Mouse (Mus musculus): ENCODE measurements around the gene Cwc22.

Cwc22 gene

DNA sequence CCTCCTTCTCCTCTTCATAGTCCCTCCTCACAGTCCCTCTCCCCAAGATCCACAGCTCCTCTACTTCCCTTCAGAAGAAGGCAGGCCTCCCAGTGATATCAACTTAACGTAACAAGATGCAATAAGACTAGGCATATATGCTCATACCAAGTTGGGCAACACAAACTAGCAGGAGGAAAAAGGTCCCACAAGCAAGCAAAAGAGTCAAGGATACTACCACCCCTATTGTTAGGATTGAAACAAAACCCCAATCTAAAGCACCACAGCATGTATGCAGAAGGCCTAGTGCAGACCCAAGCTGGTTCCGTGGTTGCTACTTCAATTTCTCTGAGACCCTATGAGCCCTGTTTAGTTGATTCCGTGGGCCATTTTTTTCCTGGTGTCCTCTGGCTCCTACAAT is 61.7 kb downstream of the Cwc22 start:
- TF ChIP-seq GATA4 (IDR thresholded peaks at IDR 0.05; ENCODE audit: insufficient replicate concordance, low read length), result no peak

DNA sequence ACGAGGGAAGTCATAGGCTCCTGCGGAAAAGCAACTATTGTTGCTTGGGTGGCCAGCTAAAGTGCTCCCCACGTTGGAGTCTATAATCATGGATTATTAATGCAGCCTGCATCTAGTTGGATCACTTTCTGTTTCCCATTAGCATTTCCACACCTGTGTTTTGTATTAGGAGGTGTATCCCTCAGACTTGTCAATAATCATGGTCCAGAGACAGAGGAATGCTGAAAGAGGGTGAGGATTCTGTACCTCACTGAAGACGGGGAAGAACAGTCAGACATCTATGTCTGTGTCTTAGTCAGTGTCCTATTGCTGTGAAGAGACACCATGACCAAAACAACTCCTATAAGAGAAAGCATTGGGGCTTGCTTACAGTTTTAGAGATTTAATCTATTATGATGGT is 63.2 kb downstream of the Cwc22 start:
- TF ChIP-seq GATA4 (IDR thresholded peaks at IDR 0.05; ENCODE audit: insufficient replicate concordance, low read length), result no peak

DNA sequence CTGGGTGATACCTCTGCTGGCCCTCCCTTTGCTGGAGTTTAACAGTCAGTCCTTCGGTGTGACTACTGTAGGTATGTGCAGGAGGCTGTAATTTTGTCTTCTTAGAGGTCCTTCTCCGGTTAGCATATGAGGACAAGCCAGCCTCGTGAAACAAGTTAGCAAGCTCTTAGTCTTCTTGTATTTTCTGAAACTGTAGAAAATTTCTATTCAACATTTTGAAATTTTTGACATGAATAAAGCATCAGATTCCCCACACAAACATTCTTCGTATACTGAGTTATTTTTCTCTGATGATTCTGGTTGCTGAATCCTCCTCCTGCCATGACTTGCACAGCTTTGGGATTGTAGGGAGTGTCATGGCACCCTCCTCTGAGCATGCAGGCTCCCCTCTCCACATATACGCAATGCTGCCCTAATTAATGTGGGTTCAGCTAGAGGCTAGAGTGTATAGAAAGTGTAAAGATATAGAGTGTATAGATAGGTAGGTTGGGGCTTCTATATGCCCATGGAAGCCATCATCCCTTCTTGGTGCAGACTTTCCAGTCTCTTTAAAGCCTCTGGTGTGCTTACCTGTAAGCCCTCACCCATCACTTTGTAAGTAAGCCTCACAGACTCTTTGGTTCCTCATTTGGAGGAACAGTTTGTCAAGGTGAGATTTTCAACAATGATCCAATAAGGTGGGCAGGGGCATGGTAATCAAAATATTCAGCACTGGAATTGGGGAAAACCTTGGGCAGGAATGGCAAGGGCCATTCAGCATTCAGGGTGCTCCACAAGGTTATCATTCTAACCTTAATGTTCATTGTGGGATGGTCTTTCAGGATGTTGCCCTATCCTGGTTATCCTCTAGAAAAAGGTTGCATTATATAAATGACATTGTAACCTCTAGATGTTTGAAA is 64.6 kb downstream of the Cwc22 start:
- no peak for TF ChIP-seq GATA4 (IDR thresholded peaks at IDR 0.05; ENCODE audit: insufficient replicate concordance, low read length)

DNA sequence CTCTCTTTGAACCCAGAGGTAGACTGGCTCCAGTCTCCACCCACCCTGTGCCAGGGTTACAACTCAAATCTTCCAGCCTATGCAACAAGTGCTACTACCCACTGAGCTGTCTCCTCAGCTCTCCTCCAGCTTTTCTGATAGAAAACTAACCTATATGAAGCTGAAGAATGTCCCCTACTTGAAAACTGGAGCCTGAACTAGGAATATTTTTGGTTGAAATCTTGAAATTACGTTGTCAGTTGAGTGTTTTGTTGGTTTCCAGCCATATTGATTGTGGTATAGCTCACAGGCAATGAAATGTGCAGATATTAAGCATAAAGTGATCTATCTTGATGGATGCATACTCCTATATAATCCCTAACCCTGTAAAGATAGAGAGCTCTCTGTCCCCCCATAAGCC is 65.8 kb downstream of the Cwc22 start:
- no peak for TF ChIP-seq GATA4 (IDR thresholded peaks at IDR 0.05; ENCODE audit: insufficient replicate concordance, low read length)

DNA sequence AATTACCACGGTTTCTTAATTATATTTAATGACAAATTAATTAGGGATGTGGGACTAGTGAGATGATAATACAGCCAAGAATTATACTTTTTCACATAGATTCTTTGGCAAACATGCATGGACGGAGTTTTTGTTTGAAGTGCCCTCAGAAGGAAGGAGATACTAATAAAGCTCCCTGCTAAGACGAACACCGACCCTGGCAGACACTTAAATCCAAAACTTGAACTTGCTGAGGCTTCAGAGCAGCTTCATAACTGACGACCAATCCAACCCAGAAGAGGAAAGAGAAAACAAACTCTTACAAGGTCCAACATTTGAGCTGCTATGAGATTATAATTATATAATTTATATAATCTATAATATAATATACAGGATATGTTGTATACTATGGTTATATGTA is 66.4 kb downstream of the Cwc22 start:
- no peak for TF ChIP-seq GATA4 (IDR thresholded peaks at IDR 0.05; ENCODE audit: insufficient replicate concordance, low read length)

DNA sequence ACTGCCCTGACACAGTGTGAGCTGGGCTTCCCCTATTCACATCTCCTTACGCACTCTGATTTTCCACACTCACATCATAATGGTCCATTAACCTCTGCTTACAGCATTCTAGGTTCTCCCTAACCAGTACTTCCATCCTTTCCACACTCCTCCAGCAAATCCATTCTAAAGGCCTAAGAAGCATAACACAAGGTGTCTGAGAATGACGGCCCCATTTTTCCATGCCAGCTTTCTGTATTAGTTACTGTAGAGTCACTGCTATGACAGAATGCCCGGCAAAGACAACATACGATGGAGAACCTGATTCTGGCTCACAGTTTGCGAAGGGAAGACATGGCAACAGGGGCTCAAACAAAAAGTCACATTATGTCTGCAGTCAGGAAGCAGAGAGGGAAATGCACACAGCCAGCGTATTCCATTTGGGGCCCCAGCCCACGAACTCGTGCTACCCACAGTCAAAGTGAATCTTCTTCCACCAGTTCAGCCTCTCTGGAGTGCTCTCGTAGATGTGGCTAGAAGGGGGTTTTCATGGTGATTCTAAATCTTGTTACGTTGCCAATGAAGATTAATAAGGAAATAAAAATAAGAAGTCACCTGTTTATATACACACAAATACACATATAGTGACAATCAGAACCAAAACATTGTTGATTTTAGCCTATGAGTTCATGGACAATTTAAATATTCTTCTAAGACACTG is 68.9 kb downstream of the Cwc22 start:
- no peak for TF ChIP-seq GATA4 (IDR thresholded peaks at IDR 0.05; ENCODE audit: insufficient replicate concordance, low read length)

DNA sequence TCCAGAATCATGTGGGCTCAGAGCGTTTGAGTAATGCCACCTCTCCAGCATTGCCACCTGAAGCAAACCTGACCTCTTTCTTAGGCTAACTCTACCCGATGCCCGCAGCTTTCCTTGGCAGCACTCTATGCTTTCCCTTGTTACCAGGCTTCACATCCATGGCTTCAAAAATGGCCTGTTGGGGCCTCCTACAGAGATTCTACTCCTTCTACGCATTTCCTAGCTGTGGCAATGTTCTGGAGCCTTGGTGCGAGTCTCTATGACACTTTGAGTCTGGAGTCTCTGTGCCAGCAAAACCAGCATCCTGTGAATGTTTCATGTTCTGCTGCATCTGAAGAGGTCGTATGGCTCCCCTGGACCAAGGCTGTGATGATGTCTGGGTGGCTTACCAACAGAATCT is 69.8 kb downstream of the Cwc22 start:
- no peak for TF ChIP-seq GATA4 (IDR thresholded peaks at IDR 0.05; ENCODE audit: insufficient replicate concordance, low read length)

DNA sequence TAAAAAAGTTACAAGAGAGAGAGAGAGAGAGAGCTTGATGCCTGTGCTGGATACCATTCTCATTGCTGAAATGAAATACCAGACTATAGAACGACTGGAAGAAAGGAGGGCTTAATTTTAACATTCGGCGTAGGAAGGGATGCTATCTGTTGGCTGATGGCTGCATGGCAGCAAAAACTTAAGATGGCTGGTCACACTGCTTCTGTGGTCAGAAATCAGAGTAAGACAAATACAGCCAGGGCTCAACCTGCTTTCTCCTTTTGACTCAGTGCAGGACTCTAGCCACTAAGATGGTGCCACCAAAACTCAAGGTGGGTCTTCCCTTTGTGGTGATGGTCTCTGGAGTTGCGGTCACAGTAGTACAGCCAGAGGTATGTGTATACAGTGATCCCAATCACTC is 70.7 kb downstream of the Cwc22 start:
- no peak for TF ChIP-seq GATA4 (IDR thresholded peaks at IDR 0.05; ENCODE audit: insufficient replicate concordance, low read length)

DNA sequence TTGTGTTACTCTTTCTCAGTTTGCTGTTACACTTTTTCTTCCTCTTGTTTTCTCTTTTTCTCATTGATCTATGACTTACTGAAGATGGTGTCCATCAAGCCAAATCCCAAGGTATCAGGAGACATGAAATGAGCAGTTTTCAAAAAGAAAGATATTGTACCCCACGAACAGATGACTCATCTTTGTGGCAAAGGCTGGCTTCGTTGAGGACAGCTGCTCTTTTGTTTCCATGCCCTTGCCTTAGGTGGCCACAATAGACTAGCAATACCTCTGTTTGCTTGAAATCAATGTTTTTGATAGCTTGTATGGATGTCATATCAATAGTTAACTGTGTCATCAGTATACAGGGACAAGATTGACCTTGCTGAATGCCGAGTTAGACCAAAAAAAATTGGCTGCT is 71.5 kb downstream of the Cwc22 start:
- no peak for TF ChIP-seq GATA4 (IDR thresholded peaks at IDR 0.05; ENCODE audit: insufficient replicate concordance, low read length)

DNA sequence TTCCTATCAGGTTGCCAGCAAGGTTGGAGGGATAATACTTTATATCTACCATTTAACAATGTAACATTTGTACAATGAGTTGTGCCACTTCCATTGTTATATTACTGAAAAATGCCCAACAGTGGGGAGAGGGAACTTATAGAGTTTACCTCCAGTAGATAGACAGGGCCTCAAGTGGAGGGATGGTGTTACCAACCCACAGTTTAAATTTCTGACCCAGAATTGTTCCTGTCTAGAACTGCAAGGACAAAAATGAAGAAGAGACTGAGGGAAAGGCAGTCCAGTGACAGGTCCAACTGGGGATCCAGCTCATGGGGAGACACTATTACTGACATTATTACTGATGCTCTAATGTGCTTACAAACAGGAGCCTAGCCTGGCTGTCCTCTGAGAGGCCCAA is 72.4 kb downstream of the Cwc22 start:
- TF ChIP-seq GATA4 (IDR thresholded peaks at IDR 0.05; ENCODE audit: insufficient replicate concordance, low read length), result no peak

DNA sequence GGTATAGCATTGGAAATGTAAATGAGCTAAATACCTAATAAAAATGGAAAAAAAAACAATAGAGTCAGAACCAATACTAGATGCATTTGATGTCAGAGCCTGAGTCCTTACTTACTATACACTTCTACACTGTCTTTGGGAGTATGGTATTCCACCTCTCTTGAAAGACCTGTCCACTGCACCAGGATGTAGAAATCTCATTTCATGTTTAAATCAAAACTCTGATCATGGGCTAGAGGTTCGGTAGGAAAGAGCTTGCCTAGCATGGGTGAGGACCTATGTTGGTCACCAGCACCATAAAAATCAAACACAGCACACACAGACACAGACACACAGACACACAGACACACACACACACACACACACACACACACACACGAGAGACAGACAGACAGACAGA is 73.5 kb downstream of the Cwc22 start:
- no peak for TF ChIP-seq GATA4 (IDR thresholded peaks at IDR 0.05; ENCODE audit: insufficient replicate concordance, low read length)

DNA sequence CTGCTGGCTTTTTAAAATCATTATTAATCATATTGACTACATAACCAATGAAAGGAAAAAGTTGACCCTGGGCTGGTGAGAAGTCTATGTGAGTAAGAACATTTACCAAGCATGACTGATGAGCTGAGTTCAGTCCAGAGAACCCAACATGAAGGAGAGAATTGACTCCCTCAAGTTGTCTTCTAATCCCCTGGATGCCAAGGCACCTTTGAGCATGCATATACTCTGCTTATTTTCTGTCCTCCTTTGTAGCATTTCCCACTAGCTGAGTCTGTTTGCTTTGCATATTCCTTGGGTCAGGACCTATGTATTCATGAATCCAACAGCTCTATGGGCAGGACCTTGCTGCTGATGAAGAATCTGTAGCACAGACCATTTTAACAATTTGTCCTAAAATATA is 75.0 kb downstream of the Cwc22 start:
- TF ChIP-seq GATA4 (IDR thresholded peaks at IDR 0.05; ENCODE audit: insufficient replicate concordance, low read length), result no peak

DNA sequence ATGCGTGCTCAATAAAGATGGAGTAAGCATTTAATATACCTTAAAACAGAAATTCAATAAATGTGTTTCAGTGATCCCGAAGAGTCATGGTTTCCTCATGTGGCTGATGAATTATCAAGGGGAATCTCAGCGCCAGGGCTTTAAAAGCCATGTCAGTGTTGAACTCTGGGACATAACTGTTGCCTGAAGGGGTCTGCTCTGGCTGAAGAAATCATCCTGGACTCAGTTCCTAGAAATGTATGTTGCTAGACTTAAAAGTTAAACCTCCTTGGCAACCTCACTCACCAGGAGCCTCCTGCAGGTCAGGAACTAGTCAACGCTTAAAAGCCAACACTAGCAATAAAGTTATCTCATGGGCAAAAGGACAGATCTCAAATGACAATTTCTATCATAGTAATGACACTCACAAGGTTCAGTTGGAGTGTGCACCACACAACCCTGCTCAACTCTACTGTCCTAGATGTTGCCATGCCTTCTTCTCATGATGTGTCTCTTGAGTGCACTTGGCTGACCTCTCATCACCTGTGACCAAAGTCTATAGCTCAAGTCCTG is 76.4 kb downstream of the Cwc22 start:
- TF ChIP-seq GATA4 (IDR thresholded peaks at IDR 0.05; ENCODE audit: insufficient replicate concordance, low read length), result no peak

DNA sequence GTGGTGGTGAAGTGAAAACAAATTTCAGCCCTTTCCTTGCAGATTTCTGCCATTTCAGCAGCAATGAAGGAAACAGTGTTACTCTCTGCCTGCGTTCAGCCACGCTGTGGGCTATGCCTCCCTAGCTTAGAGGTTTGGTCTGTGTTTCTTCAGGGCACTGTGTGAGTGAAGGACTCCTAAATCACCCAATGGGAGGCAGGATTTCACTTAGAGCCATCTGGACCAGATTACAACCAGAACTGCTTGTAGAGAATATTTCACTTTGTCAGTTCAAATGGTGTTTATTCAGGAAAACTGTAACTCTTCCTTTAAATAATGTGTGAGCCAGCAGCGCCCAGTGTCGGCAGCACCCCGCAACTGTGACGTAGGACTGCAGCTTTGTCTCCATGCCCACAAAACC is 82.2 kb downstream of the Cwc22 start:
- no peak for TF ChIP-seq GATA4 (IDR thresholded peaks at IDR 0.05; ENCODE audit: insufficient replicate concordance, low read length)

DNA sequence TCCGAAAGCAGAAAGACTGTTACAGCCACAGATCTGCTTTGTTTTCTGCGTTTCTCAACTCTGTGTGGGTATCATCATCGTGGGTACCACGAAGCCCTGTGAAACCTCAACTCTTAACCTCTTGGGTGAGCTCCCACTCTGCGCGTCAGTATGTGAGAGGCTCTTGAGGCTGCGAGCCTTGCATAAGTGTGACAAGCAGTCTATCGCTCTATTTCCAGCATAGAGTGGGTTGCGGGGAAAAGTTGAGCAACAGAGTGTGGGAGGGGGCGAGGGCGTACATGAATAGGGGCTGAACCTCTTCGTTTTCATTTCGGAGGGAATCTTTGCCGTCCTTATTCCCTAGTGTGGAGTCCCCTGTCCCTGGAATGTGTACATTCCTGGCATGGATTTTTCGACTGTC is 82.7 kb downstream of the Cwc22 start:
- no peak for TF ChIP-seq GATA4 (IDR thresholded peaks at IDR 0.05; ENCODE audit: insufficient replicate concordance, low read length)

DNA sequence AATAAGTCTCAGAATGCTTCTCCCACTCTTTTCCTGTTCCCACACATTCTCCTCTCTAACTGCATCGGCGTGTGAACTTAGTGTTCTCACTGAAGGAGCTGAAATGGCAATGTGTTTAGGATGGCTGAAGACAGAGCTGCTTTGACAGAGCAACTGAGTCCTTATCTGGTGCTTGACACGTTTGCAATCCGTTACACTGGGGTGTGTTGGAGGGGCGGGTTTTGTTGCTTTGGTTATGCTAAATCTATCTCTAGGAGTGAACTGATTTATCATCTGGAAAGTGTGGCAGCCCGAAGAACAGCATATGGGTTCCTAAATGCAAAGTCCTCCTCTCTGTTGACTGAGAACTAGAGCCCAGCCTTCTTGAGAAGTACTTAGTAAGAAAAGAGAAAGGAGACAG is 104.7 kb downstream of the Cwc22 start:
- no peak for TF ChIP-seq GATA4 (IDR thresholded peaks at IDR 0.05; ENCODE audit: insufficient replicate concordance, low read length)
